Mouse (Mus musculus): Measurements from ENCODE around the gene Bgn. TPM values are rescaled to one million over a fixed set of nuclear protein-coding genes. Genes with fewer than 3 reads are reported as not detected.

The Bgn gene
- polyA plus RNA-seq, 1 experiment: 77.7 TPM

DNA sequence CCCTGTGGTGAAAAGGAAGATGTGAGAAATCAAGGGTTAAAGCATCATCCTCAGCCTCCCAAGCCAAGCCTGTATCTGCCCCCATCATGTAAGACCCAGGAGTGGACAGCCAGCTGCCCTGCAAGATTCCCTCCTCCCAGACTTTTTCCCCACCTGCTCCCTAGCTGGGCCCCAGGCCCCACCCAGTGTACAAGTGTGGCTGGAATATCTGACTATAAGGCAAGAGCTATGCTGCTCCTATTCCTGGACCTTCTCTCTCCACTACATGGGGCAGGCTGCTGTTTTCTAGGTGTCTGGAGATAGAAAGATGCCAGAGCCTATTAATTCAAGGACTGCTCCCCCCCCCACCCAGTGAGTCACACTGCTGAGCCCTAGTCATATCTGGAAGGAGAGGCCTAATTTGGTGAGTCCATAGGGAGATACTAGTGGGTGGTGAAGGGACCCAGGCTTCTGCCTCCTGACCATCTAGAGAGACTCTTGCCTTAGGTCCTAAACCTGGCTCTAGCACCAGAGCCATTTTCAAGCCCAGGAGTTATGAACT, 33.7 kb downstream of the Bgn start:
- H3K4me3 ChIP-seq (ENCODE audit: low read depth, low read length): no peak overlapping the region
- no peaks in the 10 kb centered on the region for H3K36me3 ChIP-seq (ENCODE audit: control insufficient read depth, insufficient read depth, low read length, poor library complexity, severe bottlenecking)
- no peak overlapping the region for H3K27ac ChIP-seq (ENCODE audit: insufficient read depth, low read length)
- H3K4me1 ChIP-seq (ENCODE audit: control insufficient read depth, insufficient read depth, low read length): no peaks in the 10 kb centered on the region
- no peak for TF ChIP-seq CTCF (IDR thresholded peaks at IDR 0.05; ENCODE audit: low read depth, low read length)
- no peak for TF ChIP-seq EP300 (IDR thresholded peaks at IDR 0.05; ENCODE audit: insufficient read depth, low read depth, low read length)
- TF ChIP-seq POLR2A (IDR thresholded peaks at IDR 0.05; ENCODE audit: insufficient read depth, low read length): no peak
- H3K9me3 ChIP-seq (replicated peaks; ENCODE audit: control insufficient read depth, insufficient read depth, low read length, poor library complexity, severe bottlenecking): no peaks in the 10 kb centered on the region
- H3K27me3 ChIP-seq (ENCODE audit: control insufficient read depth, insufficient read depth, low read length, poor library complexity, severe bottlenecking): no peaks in the 10 kb centered on the region
- H3K9ac ChIP-seq (ENCODE audit: low read depth, poor library complexity, severe bottlenecking): no peak overlapping the region

- TF ChIP-seq CTCF (IDR thresholded peaks at IDR 0.05; ENCODE audit: low read depth, low read length) (no peak), POLR2A (IDR thresholded peaks at IDR 0.05; ENCODE audit: insufficient read depth, low read length) (no peak), EP300 (IDR thresholded peaks at IDR 0.05; ENCODE audit: insufficient read depth, low read depth, low read length) (no peak)
- Histone ChIP-seq H3K27me3 (ENCODE audit: control insufficient read depth, insufficient read depth, low read length, poor library complexity, severe bottlenecking) (no peaks in the 10 kb centered on the region), H3K4me1 (ENCODE audit: control insufficient read depth, insufficient read depth, low read length) (no peaks in the 10 kb centered on the region)
Measured at GRCm38 (mm10) chrX:73520692-73521091, 37.3 kb downstream of the Bgn start.

GRCm38 (mm10) chrX:73524318-73525222, 41.2 kb downstream of the Bgn start:
- no peak for TF ChIP-seq POLR2A (IDR thresholded peaks at IDR 0.05; ENCODE audit: insufficient read depth, low read length)
- no peak for TF ChIP-seq CTCF (IDR thresholded peaks at IDR 0.05; ENCODE audit: low read depth, low read length)
- TF ChIP-seq EP300 (IDR thresholded peaks at IDR 0.05; ENCODE audit: insufficient read depth, low read depth, low read length): no peak
- H3K4me3 ChIP-seq (ENCODE audit: low read depth, low read length): no peak overlapping the region
- H3K9me3 ChIP-seq (replicated peaks; ENCODE audit: control insufficient read depth, insufficient read depth, low read length, poor library complexity, severe bottlenecking): no peaks in the 10 kb centered on the region
- H3K4me1 ChIP-seq (ENCODE audit: control insufficient read depth, insufficient read depth, low read length): no peaks in the 10 kb centered on the region
- H3K9ac ChIP-seq (ENCODE audit: low read depth, poor library complexity, severe bottlenecking): no peak overlapping the region
- no peaks in the 10 kb centered on the region for H3K36me3 ChIP-seq (ENCODE audit: control insufficient read depth, insufficient read depth, low read length, poor library complexity, severe bottlenecking)
- no peaks in the 10 kb centered on the region for H3K27me3 ChIP-seq (ENCODE audit: control insufficient read depth, insufficient read depth, low read length, poor library complexity, severe bottlenecking)
- no peak overlapping the region for H3K27ac ChIP-seq (ENCODE audit: insufficient read depth, low read length)

More at GRCm38 (mm10) chrX:73520692-73521091, 37.3 kb downstream of the Bgn start:
- no peaks in the 10 kb centered on the region for H3K9me3 ChIP-seq (replicated peaks; ENCODE audit: control insufficient read depth, insufficient read depth, low read length, poor library complexity, severe bottlenecking)
- no peak overlapping the region for H3K4me3 ChIP-seq (ENCODE audit: low read depth, low read length)
- H3K9ac ChIP-seq (ENCODE audit: low read depth, poor library complexity, severe bottlenecking): no peak overlapping the region
- no peaks in the 10 kb centered on the region for H3K36me3 ChIP-seq (ENCODE audit: control insufficient read depth, insufficient read depth, low read length, poor library complexity, severe bottlenecking)
- no peak overlapping the region for H3K27ac ChIP-seq (ENCODE audit: insufficient read depth, low read length)

DNA sequence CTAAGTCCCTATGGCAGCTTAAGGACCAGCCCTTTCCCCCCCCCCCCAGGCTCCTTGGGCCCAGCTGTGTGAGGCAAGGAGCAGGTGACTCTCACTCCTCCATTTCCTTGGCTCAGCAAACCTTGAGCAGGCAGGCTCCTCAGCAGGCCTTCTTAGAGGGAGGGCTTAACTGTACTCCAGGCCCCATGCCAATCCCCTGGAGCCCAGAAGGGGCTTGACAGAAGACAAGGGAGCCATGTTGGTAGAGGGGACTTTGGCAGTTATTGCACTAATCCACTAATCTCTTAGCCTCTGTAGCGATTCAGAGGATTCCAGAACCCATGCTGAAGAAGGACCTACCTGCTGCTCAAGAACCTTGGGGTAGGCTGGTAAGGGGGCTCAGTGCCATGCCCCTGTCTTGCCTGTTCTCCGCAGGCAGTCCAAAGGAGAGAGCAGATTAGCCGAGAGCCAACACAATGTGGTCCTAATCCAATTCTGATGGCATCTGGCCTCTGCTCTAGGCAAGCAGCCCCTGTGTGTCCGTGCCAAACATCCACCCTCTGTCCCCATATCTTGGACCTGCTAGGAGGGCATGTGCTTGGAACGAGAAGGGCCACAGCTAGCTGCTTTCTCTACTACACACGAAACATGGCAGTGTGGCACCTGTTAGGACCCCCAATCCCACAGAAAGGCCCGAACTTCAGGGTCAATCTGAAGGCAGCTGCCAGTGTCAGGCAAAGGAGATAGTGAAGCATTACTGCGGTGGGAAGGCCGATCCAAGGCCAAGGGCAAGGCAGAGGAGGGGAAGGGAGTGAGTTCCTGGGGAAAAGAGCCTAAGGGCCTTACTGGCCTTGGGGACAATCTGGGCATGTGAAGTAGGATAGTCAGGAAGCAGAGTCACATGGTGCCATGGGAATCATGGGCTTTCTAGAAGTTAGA, 42.1 kb downstream of the Bgn start:
- Histone ChIP-seq H3K36me3 (ENCODE audit: control insufficient read depth, insufficient read depth, low read length, poor library complexity, severe bottlenecking) (no peaks in the 10 kb centered on the region), H3K9ac (ENCODE audit: low read depth, poor library complexity, severe bottlenecking) (no peak overlapping the region), H3K4me1 (ENCODE audit: control insufficient read depth, insufficient read depth, low read length) (no peaks in the 10 kb centered on the region), H3K4me3 (ENCODE audit: low read depth, low read length) (no peak overlapping the region), H3K9me3 (replicated peaks; ENCODE audit: control insufficient read depth, insufficient read depth, low read length, poor library complexity, severe bottlenecking) (no peaks in the 10 kb centered on the region), H3K27ac (ENCODE audit: insufficient read depth, low read length) (no peak overlapping the region), H3K27me3 (ENCODE audit: control insufficient read depth, insufficient read depth, low read length, poor library complexity, severe bottlenecking) (no peaks in the 10 kb centered on the region)
- TF ChIP-seq CTCF (IDR thresholded peaks at IDR 0.05; ENCODE audit: low read depth, low read length) (no peak), EP300 (IDR thresholded peaks at IDR 0.05; ENCODE audit: insufficient read depth, low read depth, low read length) (no peak), POLR2A (IDR thresholded peaks at IDR 0.05; ENCODE audit: insufficient read depth, low read length) (no peak)

GRCm38 (mm10) chrX:73526410-73526887, 43.0 kb downstream of the Bgn start:
- no peak overlapping the region for H3K9ac ChIP-seq (ENCODE audit: low read depth, poor library complexity, severe bottlenecking)
- no peaks in the 10 kb centered on the region for H3K4me1 ChIP-seq (ENCODE audit: control insufficient read depth, insufficient read depth, low read length)
- no peak overlapping the region for H3K27ac ChIP-seq (ENCODE audit: insufficient read depth, low read length)
- no peak overlapping the region for H3K4me3 ChIP-seq (ENCODE audit: low read depth, low read length)
- TF ChIP-seq EP300 (IDR thresholded peaks at IDR 0.05; ENCODE audit: insufficient read depth, low read depth, low read length) (no peak), POLR2A (IDR thresholded peaks at IDR 0.05; ENCODE audit: insufficient read depth, low read length) (no peak), CTCF (IDR thresholded peaks at IDR 0.05; ENCODE audit: low read depth, low read length) (no peak)
- no peaks in the 10 kb centered on the region for H3K36me3 ChIP-seq (ENCODE audit: control insufficient read depth, insufficient read depth, low read length, poor library complexity, severe bottlenecking)
- H3K27me3 ChIP-seq (ENCODE audit: control insufficient read depth, insufficient read depth, low read length, poor library complexity, severe bottlenecking): no peaks in the 10 kb centered on the region
- H3K9me3 ChIP-seq (replicated peaks; ENCODE audit: control insufficient read depth, insufficient read depth, low read length, poor library complexity, severe bottlenecking): no peaks in the 10 kb centered on the region

All from ES-Bruce4 (cell line).